Mouse (Mus musculus) midbrain, embryonic 13.5 days (tissue): Measurements from ENCODE around the gene Sec61a2. TPM values are rescaled to one million over a fixed set of nuclear protein-coding genes. Genes with fewer than 3 reads are reported as not detected.

Experiments
- ATAC-seq: fragments of 200-750 bp; cut with Nextera tagmentation; 2 replicates; pipeline ENCODE4 v1.8.0; 2017; ENCODE audit warnings: mild to moderate bottlenecking, moderate TSS enrichment, moderate library complexity
- H3K27ac ChIP-seq: fragments of 300-500 bp; sonication (generic); 2 replicates; pipeline ENCODE4 v1.5.1; 2015; ENCODE audit warnings: inconsistent platforms, mild to moderate bottlenecking, moderate library complexity
- H3K27me3 ChIP-seq: fragments of 300-500 bp; sonication (generic); 2 replicates; pipeline ENCODE4 v1.6.1; 2015; ENCODE audit warnings: mild to moderate bottlenecking, inconsistent platforms
- H3K36me3 ChIP-seq: fragments of 300-500 bp; sonication (generic); 2 replicates; pipeline ENCODE4 v1.6.1; 2015; ENCODE audit warnings: mild to moderate bottlenecking, inconsistent platforms
- H3K4me1 ChIP-seq: fragments of 300-500 bp; sonication (generic); replicated peaks from 2 replicates; pipeline ENCODE4 v1.6.1; 2015; ENCODE audit warnings: inconsistent platforms
- H3K4me2 ChIP-seq: fragments of 300-500 bp; sonication (generic); replicated peaks from 2 replicates; pipeline ENCODE4 v1.6.1; 2015; ENCODE audit warnings: moderate library complexity, mild to moderate bottlenecking, inconsistent platforms
- H3K4me3 ChIP-seq: fragments of 300-500 bp; sonication (generic); replicated peaks from 2 replicates; pipeline ENCODE4 v1.5.1; 2015; ENCODE audit warnings: mild to moderate bottlenecking, inconsistent platforms
- H3K9ac ChIP-seq: fragments of 300-500 bp; sonication (generic); replicated peaks from 2 replicates; pipeline ENCODE4 v1.6.1; 2015; ENCODE audit warnings: mild to moderate bottlenecking, inconsistent platforms
- H3K9me3 ChIP-seq: fragments of 300-500 bp; sonication (generic); 2 replicates; pipeline ENCODE4 v1.6.1; 2016; ENCODE audit warnings: mild to moderate bottlenecking, inconsistent platforms
- WGBS: fragments of 180-500 bp; shearing (Covaris S2); methylation state at CpG from one replicate; pipeline ENCODE4 v1.1.7; 2015; 5-methylcytosine and 5-hydroxymethylcytosine counted together
- polyA plus RNA-seq: library from polyadenylated mRNA; unstranded; fragments of >200 nt; fragmentation: Nextera tagmentation; extraction: Ambion mirVana; gene quantifications from 2 replicates; pipeline ENCODE4 v1.2.1, GENCODE M21; 2015

Sec61a2 gene
- polyA plus RNA-seq, 1 experiment from 2014 or later = 100 TPM

GRCm38 (mm10) chr2:5877446-5877845 is 17.8 kb downstream of the Sec61a2 start:
- no peak overlapping the region for H3K27ac ChIP-seq
- no peak overlapping the region for H3K4me2 ChIP-seq
- no peak overlapping the region for H3K9ac ChIP-seq
- no peaks in the 10 kb centered on the region for H3K4me1 ChIP-seq
- H3K36me3 ChIP-seq = peaks cover 75% of the 10 kb centered on the region
- H3K4me3 ChIP-seq = no peak overlapping the region
- no peaks in the 10 kb centered on the region for H3K9me3 ChIP-seq
- no peaks in the 10 kb centered on the region for H3K27me3 ChIP-seq
- 74% methylated on average over 3 of the region's 3 CpGs for WGBS
- ATAC-seq = no peak

- no peak overlapping the region for H3K27ac ChIP-seq
Measured at GRCm38 (mm10) chr2:5869746-5870145, 25.5 kb downstream of the Sec61a2 start.

GRCm38 (mm10) chr2:5867681-5868080 is 27.6 kb downstream of the Sec61a2 start:
- peaks cover 57% of the 10 kb centered on the region for H3K36me3 ChIP-seq

More at GRCm38 (mm10) chr2:5869746-5870145, 25.5 kb downstream of the Sec61a2 start:
- Histone ChIP-seq H3K36me3 (peaks cover 63% of the 10 kb centered on the region), H3K27me3 (no peaks in the 10 kb centered on the region), H3K9ac (no peak overlapping the region), H3K4me1 (no peaks in the 10 kb centered on the region), H3K9me3 (no peaks in the 10 kb centered on the region), H3K4me3 (no peak overlapping the region), H3K4me2 (no peak overlapping the region)
- 95% methylated on average over 5 of the region's 5 CpGs for WGBS
- no peak for ATAC-seq

GRCm38 (mm10) chr2:5862834-5863233 is 32.4 kb downstream of the Sec61a2 start, which contains the start of gene Gm13199:
Gm13199 (minus strand) TSS chr2:5862934.
- Histone ChIP-seq H3K4me1 (no peaks in the 10 kb centered on the region), H3K4me3 (no peak within 1 kb of the TSS), H3K4me2 (no peak within 1 kb of the TSS), H3K9me3 (no peaks in the 10 kb centered on the region), H3K27me3 (no peaks in the 10 kb centered on the region), H3K36me3 (peaks cover 54% of the 10 kb centered on the region), H3K9ac (no peak within 1 kb of the TSS), H3K27ac (no peak within 1 kb of the TSS)
- no peak for ATAC-seq
- 97% methylated on average over 3 of the region's 3 CpGs for WGBS

More at GRCm38 (mm10) chr2:5867681-5868080, 27.6 kb downstream of the Sec61a2 start:
- Histone ChIP-seq H3K9ac (no peak overlapping the region), H3K9me3 (no peaks in the 10 kb centered on the region), H3K4me1 (no peaks in the 10 kb centered on the region), H3K4me3 (no peak overlapping the region), H3K4me2 (no peak overlapping the region), H3K27ac (no peak overlapping the region), H3K27me3 (no peaks in the 10 kb centered on the region)
- ATAC-seq = no peak
- 92% methylated on average over 2 of the region's 2 CpGs for WGBS

- ATAC-seq = no peak
- Histone ChIP-seq H3K4me2 (no peak overlapping the region), H3K4me1 (peaks cover 2% of the 10 kb centered on the region; the same call in 1 of the 2 replicates), H3K36me3 (peaks cover 36% of the 10 kb centered on the region), H3K4me3 (no peak overlapping the region), H3K9me3 (no peaks in the 10 kb centered on the region), H3K27ac (no peak overlapping the region), H3K27me3 (no peaks in the 10 kb centered on the region), H3K9ac (no peak overlapping the region)
- WGBS = 90% methylated on average over 5 of the region's 5 CpGs
Measured at GRCm38 (mm10) chr2:5851866-5852265, 43.4 kb downstream of the Sec61a2 start.

- H3K36me3 ChIP-seq = peaks cover 33% of the 10 kb centered on the region
- no peak for ATAC-seq
- H3K27ac ChIP-seq = no peak overlapping the region
- H3K9ac ChIP-seq = no peak overlapping the region
- H3K4me2 ChIP-seq = no peak overlapping the region
- no peak overlapping the region for H3K4me3 ChIP-seq
- H3K4me1 ChIP-seq = peaks cover 9% of the 10 kb centered on the region
- 94% methylated on average over 9 of the region's 9 CpGs for WGBS
- H3K9me3 ChIP-seq = no peaks in the 10 kb centered on the region
- no peaks in the 10 kb centered on the region for H3K27me3 ChIP-seq
Measured at GRCm38 (mm10) chr2:5851116-5851515, 44.1 kb downstream of the Sec61a2 start.

- 44% methylated on average over 4 of the region's 4 CpGs for WGBS
- peak overlapping the region; percentile 61 for H3K4me2 ChIP-seq
- H3K27me3 ChIP-seq = no peaks in the 10 kb centered on the region
- H3K36me3 ChIP-seq = peaks cover 30% of the 10 kb centered on the region
- H3K9ac ChIP-seq = peak overlapping the region; percentile 82
- no peak for ATAC-seq
- H3K4me1 ChIP-seq = peaks cover 26% of the 10 kb centered on the region
- peak overlapping the region; percentile 83 for H3K4me3 ChIP-seq
- H3K9me3 ChIP-seq = no peaks in the 10 kb centered on the region
- H3K27ac ChIP-seq = no peak overlapping the region
Measured at GRCm38 (mm10) chr2:5845826-5846225, 49.4 kb downstream of the Sec61a2 start.

- ATAC-seq = peak; percentile 98
- under 1% methylated on average over 53 of the region's 53 CpGs for WGBS
Measured at GRCm38 (mm10) chr2:5844873-5845631, 50.2 kb downstream of the Sec61a2 start, which contains the start of the genes Nudt5 and Cdc123. Nudt5 (plus strand) TSS chr2:5845019. Cdc123 (minus strand) TSS chr2:5845164.

GRCm38 (mm10) chr2:5844181-5844872 is 50.9 kb downstream of the Sec61a2 start:
- H3K9ac ChIP-seq = peak overlapping the region; percentile 82
- 3% methylated on average over 23 of the region's 23 CpGs for WGBS

More at GRCm38 (mm10) chr2:5844873-5845631, 50.2 kb downstream of the Sec61a2 start, which contains the start of the genes Nudt5 and Cdc123:
- Histone ChIP-seq H3K9ac (peak within 1 kb of the TSS; percentile 82), H3K4me3 (peak within 1 kb of the TSS; percentile 83), H3K27ac (peak within 1 kb of the TSS; percentile 93), H3K36me3 (peaks cover 30% of the 10 kb centered on the region), H3K27me3 (no peaks in the 10 kb centered on the region), H3K4me1 (peaks cover 26% of the 10 kb centered on the region), H3K4me2 (peak within 1 kb of the TSS; percentile 65), H3K9me3 (no peaks in the 10 kb centered on the region)

GRCm38 (mm10) chr2:5840815-5841214 is 54.4 kb downstream of the Sec61a2 start:
- no peak overlapping the region for H3K4me3 ChIP-seq
- H3K4me2 ChIP-seq = no peak overlapping the region
- no peak overlapping the region for H3K9ac ChIP-seq
- H3K9me3 ChIP-seq = no peaks in the 10 kb centered on the region
- no peak overlapping the region for H3K27ac ChIP-seq
- WGBS = 97% methylated on average over 11 of the region's 11 CpGs
- no peaks in the 10 kb centered on the region for H3K27me3 ChIP-seq
- no peak for ATAC-seq
- peaks cover 14% of the 10 kb centered on the region for H3K4me1 ChIP-seq
- peaks cover 54% of the 10 kb centered on the region for H3K36me3 ChIP-seq

More at GRCm38 (mm10) chr2:5844181-5844872, 50.9 kb downstream of the Sec61a2 start:
- H3K9me3 ChIP-seq = no peaks in the 10 kb centered on the region
- peak overlapping the region; percentile 83 for H3K4me3 ChIP-seq
- peak; percentile 6; the same call in 1 of the 2 replicates for ATAC-seq
- H3K4me2 ChIP-seq = peak overlapping the region; percentile 65
- peaks cover 26% of the 10 kb centered on the region for H3K4me1 ChIP-seq
- peaks cover 35% of the 10 kb centered on the region for H3K36me3 ChIP-seq
- H3K27ac ChIP-seq = peak overlapping the region; percentile 93
- no peaks in the 10 kb centered on the region for H3K27me3 ChIP-seq

GRCm38 (mm10) chr2:5825265-5825913 is 69.8 kb downstream of the Sec61a2 start:
- H3K9ac ChIP-seq = no peak overlapping the region
- no peak overlapping the region for H3K4me2 ChIP-seq
- no peaks in the 10 kb centered on the region for H3K27me3 ChIP-seq
- no peaks in the 10 kb centered on the region for H3K9me3 ChIP-seq
- no peak overlapping the region for H3K4me3 ChIP-seq
- no peak overlapping the region for H3K27ac ChIP-seq
- 96% methylated on average over 5 of the region's 5 CpGs for WGBS
- ATAC-seq = no peak
- peaks cover 59% of the 10 kb centered on the region for H3K36me3 ChIP-seq
- H3K4me1 ChIP-seq = no peaks in the 10 kb centered on the region
